Mouse (Mus musculus): ENCODE measurements around the gene Aff1. TPM values are rescaled to one million over a fixed set of nuclear protein-coding genes. Genes with fewer than 3 reads are reported as not detected.

The Aff1 gene
- total and polyA plus RNA-seq, 3 experiments, result 10.5 to 46.9 (median 37.4) TPM

DNA sequence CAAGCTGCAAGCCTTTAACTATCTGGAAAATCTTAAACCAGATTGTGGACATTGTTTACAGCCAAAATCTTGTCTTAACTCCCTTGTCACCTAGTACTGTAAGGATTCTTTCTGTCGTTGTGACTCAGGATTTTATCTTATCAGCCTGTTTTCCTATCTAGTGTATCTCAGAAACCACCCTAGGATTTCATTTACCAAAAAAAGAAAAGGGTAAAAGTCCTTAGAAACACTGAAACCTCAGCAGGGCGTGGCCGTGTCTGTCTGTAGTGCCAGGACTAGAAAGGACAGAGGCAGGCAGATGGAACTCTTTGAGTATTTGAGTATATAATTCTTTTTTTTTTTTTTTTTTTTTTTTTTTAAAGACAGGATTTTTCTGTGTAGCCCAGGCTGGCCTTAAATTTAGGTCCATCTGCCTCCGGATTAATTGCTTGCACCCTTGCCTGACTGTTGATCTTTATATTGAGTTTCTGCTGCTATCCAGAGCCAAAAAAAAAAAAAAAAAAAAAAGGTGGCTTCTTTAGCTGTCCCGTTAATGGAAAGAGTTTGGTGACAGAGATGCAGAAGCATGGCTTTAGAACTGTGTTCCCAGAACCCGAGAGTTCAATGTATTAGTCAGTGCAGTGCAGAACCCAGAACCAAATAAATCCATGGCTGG is 44.5 kb downstream of the Aff1 start:
- Histone ChIP-seq H3K9ac (ENCODE audit: low read depth, low read length) (no peak overlapping the region), H3K27me3 (ENCODE audit: control insufficient read depth, insufficient read depth, low read length) (no peaks in the 10 kb centered on the region), H3K4me3 (no peak overlapping the region), H3K79me2 (replicated peaks; ENCODE audit: control insufficient read depth, insufficient read depth, low read length) (no peaks in the 10 kb centered on the region; the same call in 1 of the 2 replicates), H3K4me1 (ENCODE audit: control insufficient read depth, insufficient read depth, low read length) (peaks cover 4% of the 10 kb centered on the region; the same call in 1 of the 2 replicates), H3K36me3 (ENCODE audit: control insufficient read depth, insufficient read depth, low read length) (no peaks in the 10 kb centered on the region), H3K27ac (no peak overlapping the region)
- no peak for DNase-seq
- intact Hi-C loops (cut with DNase I), result no loop called here
- no peak for TF ChIP-seq EP300 (IDR thresholded peaks at IDR 0.05; ENCODE audit: insufficient read depth, low read depth, low read length)
- no peak for TF ChIP-seq POLR2A (IDR thresholded peaks at IDR 0.05; ENCODE audit: insufficient read depth, low read depth, low read length)
- TF ChIP-seq CTCF (IDR thresholded peaks at IDR 0.05), result no peak
- 62% methylated on average over 6 of the region's 6 CpGs for WGBS

DNA sequence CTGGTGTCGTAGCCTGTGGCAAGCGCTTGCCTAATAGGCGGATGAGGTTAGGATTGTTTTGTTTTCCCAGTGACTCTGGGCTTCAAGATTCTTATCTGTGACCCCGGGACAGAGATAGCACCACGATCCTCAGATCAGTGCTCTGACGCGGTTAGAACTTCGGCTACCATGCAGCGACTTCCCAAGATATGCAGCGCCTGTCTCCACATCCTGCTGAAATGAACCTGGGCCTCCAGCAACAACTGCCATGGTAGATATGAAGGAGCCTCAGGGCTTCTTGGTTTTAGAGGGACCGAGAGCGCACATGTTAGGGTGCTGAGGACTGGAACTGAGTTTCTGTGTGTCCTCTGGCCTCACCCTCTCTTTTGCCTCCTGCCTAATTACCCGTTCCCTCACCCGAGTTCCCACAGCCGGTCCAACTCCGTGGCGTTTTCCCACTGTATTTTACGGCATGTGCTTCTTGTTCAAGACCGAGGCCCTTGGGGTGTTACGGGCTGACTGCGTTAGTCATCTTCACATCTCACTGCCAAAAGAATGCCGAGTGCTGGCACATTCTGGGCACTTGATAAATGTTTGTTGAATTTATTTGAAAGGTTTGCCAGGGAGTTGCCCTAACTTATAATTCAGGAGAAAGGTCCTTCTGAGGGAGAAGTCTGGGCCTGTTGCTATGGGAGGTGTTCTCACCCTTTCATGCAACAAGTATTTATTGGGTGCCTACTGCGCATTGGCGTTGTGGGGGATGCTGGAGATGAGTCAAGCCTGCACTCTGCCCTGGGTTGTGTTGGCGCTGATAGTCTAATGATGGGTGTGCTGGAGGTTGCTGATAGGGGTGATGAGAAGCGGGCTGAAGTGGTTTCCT is 45.3 kb downstream of the Aff1 start:
- H3K9ac ChIP-seq (ENCODE audit: low read depth, low read length), result no peak overlapping the region
- H3K79me2 ChIP-seq (replicated peaks; ENCODE audit: control insufficient read depth, insufficient read depth, low read length), result peaks cover 1% of the 10 kb centered on the region; the same call in 1 of the 2 replicates
- intact Hi-C loops (cut with DNase I), result no loop called here
- WGBS, result 71% methylated on average over 26 of the region's 26 CpGs
- H3K27ac ChIP-seq, result no peak overlapping the region
- H3K4me1 ChIP-seq (ENCODE audit: control insufficient read depth, insufficient read depth, low read length), result peaks cover 6% of the 10 kb centered on the region; the same call in 1 of the 2 replicates
- no peaks in the 10 kb centered on the region for H3K36me3 ChIP-seq (ENCODE audit: control insufficient read depth, insufficient read depth, low read length)
- TF ChIP-seq EP300 (IDR thresholded peaks at IDR 0.05; ENCODE audit: insufficient read depth, low read depth, low read length), result no peak
- no peaks in the 10 kb centered on the region for H3K27me3 ChIP-seq (ENCODE audit: control insufficient read depth, insufficient read depth, low read length)
- no peak overlapping the region for H3K4me3 ChIP-seq
- DNase-seq, result peak in 1 of 2 experiments; percentile 22

DNA sequence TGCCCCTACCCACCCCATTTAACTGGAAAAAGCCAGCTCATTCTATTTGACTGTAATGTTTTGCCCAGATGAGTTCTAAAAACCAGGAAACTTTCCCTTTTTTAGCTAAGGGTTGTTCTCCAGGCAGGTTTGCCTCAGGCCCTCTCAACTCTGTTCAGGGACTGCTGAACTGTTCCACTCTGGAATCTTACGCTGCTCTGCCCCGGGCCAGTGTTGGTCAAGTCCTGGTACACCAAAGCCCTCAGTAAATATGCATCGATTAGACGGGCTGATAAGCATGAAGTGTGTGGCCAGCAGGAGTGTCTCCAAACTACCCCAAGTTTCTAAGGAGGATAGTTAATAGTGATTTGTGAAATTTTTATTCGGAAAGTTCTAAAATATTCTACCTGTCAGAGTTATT is 46.3 kb downstream of the Aff1 start:
- H3K27me3 ChIP-seq (ENCODE audit: control insufficient read depth, insufficient read depth, low read length), result no peaks in the 10 kb centered on the region
- no peaks in the 10 kb centered on the region for H3K36me3 ChIP-seq (ENCODE audit: control insufficient read depth, insufficient read depth, low read length)
- no peak overlapping the region for H3K4me3 ChIP-seq
- no peak for DNase-seq
- 88% methylated on average over 5 of the region's 5 CpGs for WGBS
- H3K9ac ChIP-seq (ENCODE audit: low read depth, low read length), result no peak overlapping the region
- intact Hi-C loops (cut with DNase I), result no loop called here
- H3K27ac ChIP-seq, result no peak overlapping the region
- peaks cover 6% of the 10 kb centered on the region; the same call in 1 of the 2 replicates for H3K4me1 ChIP-seq (ENCODE audit: control insufficient read depth, insufficient read depth, low read length)
- peaks cover 1% of the 10 kb centered on the region; the same call in 1 of the 2 replicates for H3K79me2 ChIP-seq (replicated peaks; ENCODE audit: control insufficient read depth, insufficient read depth, low read length)
- TF ChIP-seq CTCF (IDR thresholded peaks at IDR 0.05) (no peak), POLR2A (IDR thresholded peaks at IDR 0.05; ENCODE audit: insufficient read depth, low read depth, low read length) (no peak), EP300 (IDR thresholded peaks at IDR 0.05; ENCODE audit: insufficient read depth, low read depth, low read length) (no peak)

DNA sequence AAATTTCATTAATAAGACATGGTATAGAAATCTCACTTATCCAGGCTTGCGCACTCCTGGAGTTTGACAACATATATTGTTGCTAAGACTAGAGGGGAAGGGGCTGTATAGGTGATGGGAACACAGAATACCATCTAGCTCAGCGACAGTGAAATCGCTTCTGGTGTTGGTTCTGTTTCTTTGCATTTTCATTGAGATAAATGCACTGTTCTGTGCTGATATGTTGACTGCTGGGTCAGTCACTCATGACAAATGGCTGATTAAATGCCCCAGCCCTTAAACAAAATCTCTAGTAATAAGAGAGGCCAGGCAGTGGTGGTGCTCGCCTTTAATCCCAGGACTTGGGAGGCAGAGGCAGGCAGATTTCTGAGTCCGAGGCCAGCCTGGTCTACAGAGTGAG is 47.0 kb downstream of the Aff1 start:
- 91% methylated on average over 5 of the region's 5 CpGs for WGBS
- peaks cover 6% of the 10 kb centered on the region; the same call in 1 of the 2 replicates for H3K4me1 ChIP-seq (ENCODE audit: control insufficient read depth, insufficient read depth, low read length)
- no peak overlapping the region for H3K9ac ChIP-seq (ENCODE audit: low read depth, low read length)
- H3K27ac ChIP-seq, result no peak overlapping the region
- H3K36me3 ChIP-seq (ENCODE audit: control insufficient read depth, insufficient read depth, low read length), result no peaks in the 10 kb centered on the region
- H3K4me3 ChIP-seq, result no peak overlapping the region
- no peak for DNase-seq
- H3K79me2 ChIP-seq (replicated peaks; ENCODE audit: control insufficient read depth, insufficient read depth, low read length), result peaks cover 1% of the 10 kb centered on the region; the same call in 1 of the 2 replicates
- intact Hi-C loops (cut with DNase I), result no loop called here
- no peaks in the 10 kb centered on the region for H3K27me3 ChIP-seq (ENCODE audit: control insufficient read depth, insufficient read depth, low read length)
- no peak for TF ChIP-seq POLR2A (IDR thresholded peaks at IDR 0.05; ENCODE audit: insufficient read depth, low read depth, low read length)
- no peak for TF ChIP-seq CTCF (IDR thresholded peaks at IDR 0.05)
- no peak for TF ChIP-seq EP300 (IDR thresholded peaks at IDR 0.05; ENCODE audit: insufficient read depth, low read depth, low read length)

DNA sequence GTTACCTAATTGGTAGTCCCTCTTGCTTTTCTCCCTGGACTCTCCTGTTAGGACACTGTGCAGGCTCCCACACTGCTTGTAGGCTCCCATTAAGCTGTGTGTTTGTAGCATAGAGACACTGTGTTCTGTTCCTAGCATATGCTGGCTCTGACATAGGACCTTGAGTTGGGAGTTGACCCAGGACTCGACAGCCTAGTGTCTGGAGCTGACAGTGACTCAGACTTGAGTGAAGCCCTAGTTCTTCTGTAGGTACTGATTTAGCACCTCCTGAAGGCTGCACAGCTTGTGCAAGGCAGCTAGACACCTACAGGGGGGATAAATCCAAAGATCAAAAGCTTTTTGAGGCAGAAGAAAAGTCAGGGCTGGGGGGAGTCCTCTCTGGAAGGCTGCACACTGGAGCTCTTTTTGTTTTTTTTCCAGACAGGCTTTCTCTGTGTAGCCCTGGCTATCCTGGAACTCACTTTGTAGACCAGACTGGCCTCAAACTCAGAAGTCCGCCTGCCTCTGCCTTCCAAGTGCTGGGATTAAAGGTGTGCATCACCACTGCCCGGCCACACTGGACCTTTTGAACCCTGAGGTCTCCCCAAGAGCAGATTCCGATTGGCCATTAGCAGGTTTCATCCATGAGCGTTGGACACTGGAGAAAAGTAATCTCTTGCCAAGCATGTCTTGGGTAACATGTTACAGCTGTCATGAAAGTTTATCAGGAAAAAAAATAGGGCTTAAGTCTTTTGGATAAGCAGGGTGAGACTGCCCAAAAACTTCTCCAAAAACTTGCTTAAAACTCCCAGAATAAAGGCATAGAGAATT is 48.1 kb downstream of the Aff1 start:
- Histone ChIP-seq H3K4me1 (ENCODE audit: control insufficient read depth, insufficient read depth, low read length) (peaks cover 6% of the 10 kb centered on the region; the same call in 1 of the 2 replicates), H3K36me3 (ENCODE audit: control insufficient read depth, insufficient read depth, low read length) (no peaks in the 10 kb centered on the region), H3K27me3 (ENCODE audit: control insufficient read depth, insufficient read depth, low read length) (no peaks in the 10 kb centered on the region), H3K4me3 (no peak overlapping the region), H3K79me2 (replicated peaks; ENCODE audit: control insufficient read depth, insufficient read depth, low read length) (peaks cover 1% of the 10 kb centered on the region; the same call in 1 of the 2 replicates), H3K9ac (ENCODE audit: low read depth, low read length) (no peak overlapping the region), H3K27ac (no peak overlapping the region)
- intact Hi-C loops (cut with DNase I), result no loop called here
- no peak for TF ChIP-seq CTCF (IDR thresholded peaks at IDR 0.05)
- TF ChIP-seq POLR2A (IDR thresholded peaks at IDR 0.05; ENCODE audit: insufficient read depth, low read depth, low read length), result no peak
- no peak for TF ChIP-seq EP300 (IDR thresholded peaks at IDR 0.05; ENCODE audit: insufficient read depth, low read depth, low read length)
- no peak for DNase-seq
- WGBS, result 69% methylated on average over 5 of the region's 5 CpGs
